Mouse (Mus musculus) brain, embryonic 14.5 days (tissue): ENCODE results near the gene Plcg1.

Experiments
- CTCF ChIP-seq: fragments of 200-500 bp; IDR thresholded peaks from 2 replicates; pipeline ENCODE4 v1.5.1; 2012; ENCODE audit warnings: inconsistent platforms, mild to moderate bottlenecking, moderate library complexity, borderline replicate concordance; ENCODE audit not compliant: insufficient read depth, insufficient read length; ENCODE audit errors: extremely low read depth
- POLR2A ChIP-seq: fragments of 200-500 bp; IDR thresholded peaks from 2 replicates; pipeline ENCODE4 v1.6.1; 2012; ENCODE audit warnings: mild to moderate bottlenecking, inconsistent platforms, borderline replicate concordance; ENCODE audit not compliant: poor library complexity, insufficient read depth, insufficient read length, severe bottlenecking; ENCODE audit errors: extremely low read depth

DNA sequence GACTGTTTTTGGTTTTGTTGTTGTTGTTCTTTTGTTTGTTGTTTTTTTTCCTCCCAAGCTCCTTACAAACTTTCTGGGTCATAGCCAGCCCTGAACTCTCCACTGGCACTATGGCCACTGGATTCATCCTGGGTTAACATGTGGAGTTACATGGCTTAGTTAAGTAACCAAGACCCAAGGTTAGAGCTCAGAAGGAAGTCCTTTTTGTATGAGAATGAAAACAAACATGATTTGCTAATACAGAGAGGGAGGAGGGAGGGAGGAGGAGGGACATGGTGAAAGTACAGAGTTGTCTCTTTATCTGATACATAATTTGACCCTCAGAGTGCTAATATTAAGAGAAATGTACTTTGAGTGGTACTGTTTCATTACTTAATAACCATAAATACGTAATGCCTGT is 67.1 kb downstream of the Plcg1 start:
- TF ChIP-seq POLR2A (no peak), CTCF (no peak)
